Mouse (Mus musculus): ENCODE measurements around the gene Cactin. TPM values are rescaled to one million over a fixed set of nuclear protein-coding genes. Genes with fewer than 3 reads are reported as not detected.
A peak's percentile ranks its signal among the peaks of the same experiment; 100 is the strongest.

Gene Cactin
- polyA plus RNA-seq, 1 experiment from 2014 or later = 18.7 TPM

DNA sequence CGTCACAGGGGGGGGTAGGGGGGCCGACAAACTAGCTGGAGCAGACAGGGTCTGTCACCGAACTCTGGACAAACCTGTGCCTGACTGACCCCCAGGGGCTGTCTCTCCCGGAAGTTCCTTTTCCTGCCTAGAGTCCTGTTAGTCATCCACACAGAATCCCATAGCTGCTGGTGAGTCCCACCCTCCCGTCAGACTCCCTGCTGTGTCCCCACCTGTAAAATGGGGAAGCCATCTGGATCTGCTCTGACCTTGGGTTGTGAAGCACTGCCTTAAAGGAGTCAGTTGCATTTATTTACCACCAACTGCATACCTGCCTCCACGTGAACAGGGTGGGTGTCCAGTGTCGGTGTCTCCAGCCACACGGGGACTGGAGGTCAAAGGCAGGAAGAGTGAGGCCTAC, 26.5 kb upstream of the Cactin start:
- H3K4me1 ChIP-seq (ENCODE audit: control insufficient read depth, low read depth, low read length) = peaks cover 83% of the 10 kb centered on the region
- H3K4me3 ChIP-seq (ENCODE audit: low read depth, low read length) = peak overlapping the region; percentile 71
- peak overlapping the region; percentile 97 for H3K4me2 ChIP-seq (ENCODE audit: low read depth, low read length)
- H3K9me3 ChIP-seq (replicated peaks; ENCODE audit: control insufficient read depth, low read length) = no peaks in the 10 kb centered on the region
- no peaks in the 10 kb centered on the region for H3K36me3 ChIP-seq (ENCODE audit: control insufficient read depth, insufficient read depth)
- ATAC-seq (ENCODE audit: low read depth) = no peak
- H3K9ac ChIP-seq (ENCODE audit: low read depth, low read length) = peak overlapping the region; percentile 86
- H3K27me3 ChIP-seq (ENCODE audit: control insufficient read depth, insufficient read depth, low read depth, low read length) = no peaks in the 10 kb centered on the region; the same call in 1 of the 2 replicates
- 0 out of 2 replicates have a peak overlapping the region, but pooled peaks have one; percentile 5 for H3K27ac ChIP-seq (ENCODE audit: low read length)
- WGBS (ENCODE audit: insufficient replicate concordance) = 28% methylated on average over 8 of the region's 8 CpGs

GRCm38 (mm10) chr10:81295185-81295584, 25.7 kb upstream of the Cactin start:
- no peak overlapping the region for H3K9ac ChIP-seq (ENCODE audit: low read depth, low read length)
- WGBS (ENCODE audit: insufficient replicate concordance) = 72% methylated on average over 6 of the region's 6 CpGs

DNA sequence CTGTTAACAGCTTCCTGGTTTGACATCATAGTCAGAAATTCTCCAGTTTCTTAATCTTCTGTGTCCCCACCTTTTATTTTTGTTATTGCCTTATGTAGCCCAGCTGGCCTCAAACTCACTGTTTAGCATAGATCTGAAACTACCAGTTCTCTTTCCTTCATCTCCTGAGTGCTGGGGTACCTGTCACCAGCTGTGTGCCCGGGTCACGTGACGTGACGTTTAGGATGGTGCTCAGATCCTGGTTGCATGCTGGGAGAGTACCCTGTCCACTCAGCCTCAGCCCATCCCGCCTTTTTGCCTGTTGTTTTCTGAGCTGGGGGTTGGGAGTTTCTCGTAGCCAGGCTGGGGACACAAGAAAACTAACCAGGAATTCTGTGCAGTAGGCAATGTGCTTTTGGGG, 23.7 kb upstream of the Cactin start:
- ATAC-seq (ENCODE audit: low read depth) = no peak
- 0 out of 2 replicates have a peak overlapping the region, but pooled peaks have one; percentile 18 for H3K4me2 ChIP-seq (ENCODE audit: low read depth, low read length)
- no peaks in the 10 kb centered on the region for H3K27me3 ChIP-seq (ENCODE audit: control insufficient read depth, insufficient read depth, low read depth, low read length)
- H3K4me3 ChIP-seq (ENCODE audit: low read depth, low read length) = no peak overlapping the region
- H3K36me3 ChIP-seq (ENCODE audit: control insufficient read depth, insufficient read depth) = no peaks in the 10 kb centered on the region
- no peaks in the 10 kb centered on the region for H3K9me3 ChIP-seq (replicated peaks; ENCODE audit: control insufficient read depth, low read length)
- peak overlapping the region; percentile 40; the same call in 1 of the 2 replicates for H3K9ac ChIP-seq (ENCODE audit: low read depth, low read length)
- 57% methylated on average over 6 of the region's 6 CpGs for WGBS (ENCODE audit: insufficient replicate concordance)
- H3K4me1 ChIP-seq (ENCODE audit: control insufficient read depth, low read depth, low read length) = peaks cover 89% of the 10 kb centered on the region
- peak overlapping the region; percentile 90 for H3K27ac ChIP-seq (ENCODE audit: low read length)

More at GRCm38 (mm10) chr10:81295185-81295584, 25.7 kb upstream of the Cactin start:
- Histone ChIP-seq H3K27ac (ENCODE audit: low read length) (no peak overlapping the region), H3K4me1 (ENCODE audit: control insufficient read depth, low read depth, low read length) (peaks cover 84% of the 10 kb centered on the region), H3K9me3 (replicated peaks; ENCODE audit: control insufficient read depth, low read length) (no peaks in the 10 kb centered on the region), H3K36me3 (ENCODE audit: control insufficient read depth, insufficient read depth) (no peaks in the 10 kb centered on the region), H3K4me3 (ENCODE audit: low read depth, low read length) (no peak overlapping the region), H3K4me2 (ENCODE audit: low read depth, low read length) (no peak overlapping the region), H3K27me3 (ENCODE audit: control insufficient read depth, insufficient read depth, low read depth, low read length) (no peaks in the 10 kb centered on the region)
- ATAC-seq (ENCODE audit: low read depth) = no peak

DNA sequence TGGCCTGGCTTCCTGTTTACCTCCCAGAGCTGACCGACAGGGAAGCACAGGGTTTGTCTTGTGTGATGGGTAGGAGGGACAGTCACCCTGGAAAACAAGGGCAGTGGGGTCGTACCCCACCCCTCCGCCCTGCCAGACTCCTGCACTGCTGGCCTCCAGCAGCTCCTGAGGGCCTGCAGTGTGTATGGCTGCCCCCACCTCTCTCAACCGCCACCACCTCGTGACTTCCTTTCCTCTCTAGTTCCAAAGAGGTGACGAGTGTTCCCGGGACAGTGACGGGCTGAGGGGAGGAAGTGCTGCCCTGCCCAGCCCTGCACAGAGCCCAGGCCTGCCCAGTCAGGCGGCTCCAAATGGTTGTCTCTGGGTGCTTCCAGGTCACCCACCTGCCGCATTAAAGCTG, 23.1 kb upstream of the Cactin start:
- H3K4me3 ChIP-seq (ENCODE audit: low read depth, low read length) = no peak overlapping the region
- H3K9ac ChIP-seq (ENCODE audit: low read depth, low read length) = peak overlapping the region; percentile 40
- no peaks in the 10 kb centered on the region for H3K27me3 ChIP-seq (ENCODE audit: control insufficient read depth, insufficient read depth, low read depth, low read length)
- WGBS (ENCODE audit: insufficient replicate concordance) = 22% methylated on average over 10 of the region's 10 CpGs
- H3K4me1 ChIP-seq (ENCODE audit: control insufficient read depth, low read depth, low read length) = peaks cover 93% of the 10 kb centered on the region
- peak; percentile 25 for ATAC-seq (ENCODE audit: low read depth)
- H3K27ac ChIP-seq (ENCODE audit: low read length) = peak overlapping the region; percentile 90
- no peaks in the 10 kb centered on the region for H3K9me3 ChIP-seq (replicated peaks; ENCODE audit: control insufficient read depth, low read length)
- H3K4me2 ChIP-seq (ENCODE audit: low read depth, low read length) = peak overlapping the region; percentile 18; the same call in 1 of the 2 replicates
- H3K36me3 ChIP-seq (ENCODE audit: control insufficient read depth, insufficient read depth) = no peaks in the 10 kb centered on the region

GRCm38 (mm10) chr10:81298369-81299100, 22.4 kb upstream of the Cactin start:
- Histone ChIP-seq H3K27me3 (ENCODE audit: control insufficient read depth, insufficient read depth, low read depth, low read length) (no peaks in the 10 kb centered on the region), H3K9me3 (replicated peaks; ENCODE audit: control insufficient read depth, low read length) (no peaks in the 10 kb centered on the region), H3K4me3 (ENCODE audit: low read depth, low read length) (no peak overlapping the region), H3K27ac (ENCODE audit: low read length) (peak overlapping the region; percentile 90), H3K4me2 (ENCODE audit: low read depth, low read length) (no peak overlapping the region), H3K9ac (ENCODE audit: low read depth, low read length) (peak overlapping the region; percentile 5; the same call in 1 of the 2 replicates), H3K36me3 (ENCODE audit: control insufficient read depth, insufficient read depth) (no peaks in the 10 kb centered on the region), H3K4me1 (ENCODE audit: control insufficient read depth, low read depth, low read length) (peaks cover 97% of the 10 kb centered on the region)
- WGBS (ENCODE audit: insufficient replicate concordance) = 68% methylated on average over 17 of the region's 17 CpGs
- ATAC-seq (ENCODE audit: low read depth) = no peak

DNA sequence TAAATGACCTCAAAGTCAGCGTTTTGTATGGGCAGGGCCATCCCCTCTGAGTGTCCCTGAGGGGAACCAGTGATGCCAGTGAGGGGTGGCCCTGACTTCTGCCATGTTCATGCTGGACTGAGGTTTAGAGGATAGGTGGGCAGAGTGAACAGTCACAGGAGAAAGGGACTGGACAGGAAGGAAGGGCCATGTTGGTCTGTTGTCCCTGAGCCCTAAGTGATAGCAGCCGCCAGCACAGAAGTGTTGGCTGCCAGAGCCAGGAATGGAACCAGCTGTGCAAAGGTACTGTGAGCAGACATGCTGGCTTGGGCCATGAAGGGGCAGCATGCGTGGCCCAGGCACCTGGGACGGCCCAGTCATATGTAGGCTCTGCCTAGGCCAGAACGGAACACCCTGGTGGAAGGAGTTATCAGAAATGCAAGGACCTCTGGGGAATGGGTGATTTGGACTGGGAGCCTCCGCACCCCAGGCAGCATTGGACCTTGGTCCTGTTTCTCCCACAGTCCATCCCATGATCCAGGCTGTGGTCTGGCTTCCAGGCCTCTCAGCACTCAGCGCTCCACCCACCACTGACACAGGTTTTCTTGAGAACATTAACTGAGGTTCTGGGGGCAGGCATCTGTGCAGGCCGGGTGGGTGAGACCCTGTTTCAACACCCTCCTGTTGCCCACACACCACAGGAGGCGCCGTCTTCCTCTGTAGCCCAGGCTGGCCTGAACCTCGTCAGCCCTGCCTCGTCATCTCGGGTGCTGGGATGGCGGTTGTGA, 21.1 kb upstream of the Cactin start:
- Histone ChIP-seq H3K9ac (ENCODE audit: low read depth, low read length) (peak overlapping the region; percentile 25; the same call in 1 of the 2 replicates), H3K4me2 (ENCODE audit: low read depth, low read length) (peak overlapping the region; percentile 18), H3K36me3 (ENCODE audit: control insufficient read depth, insufficient read depth) (no peaks in the 10 kb centered on the region), H3K27me3 (ENCODE audit: control insufficient read depth, insufficient read depth, low read depth, low read length) (no peaks in the 10 kb centered on the region), H3K9me3 (replicated peaks; ENCODE audit: control insufficient read depth, low read length) (no peaks in the 10 kb centered on the region), H3K4me1 (ENCODE audit: control insufficient read depth, low read depth, low read length) (peaks cover 96% of the 10 kb centered on the region), H3K27ac (ENCODE audit: low read length) (peak overlapping the region; percentile 90), H3K4me3 (ENCODE audit: low read depth, low read length) (no peak overlapping the region)
- WGBS (ENCODE audit: insufficient replicate concordance) = 62% methylated on average over 14 of the region's 14 CpGs
- peak; percentile 10; the same call in 1 of the 2 replicates for ATAC-seq (ENCODE audit: low read depth)

DNA sequence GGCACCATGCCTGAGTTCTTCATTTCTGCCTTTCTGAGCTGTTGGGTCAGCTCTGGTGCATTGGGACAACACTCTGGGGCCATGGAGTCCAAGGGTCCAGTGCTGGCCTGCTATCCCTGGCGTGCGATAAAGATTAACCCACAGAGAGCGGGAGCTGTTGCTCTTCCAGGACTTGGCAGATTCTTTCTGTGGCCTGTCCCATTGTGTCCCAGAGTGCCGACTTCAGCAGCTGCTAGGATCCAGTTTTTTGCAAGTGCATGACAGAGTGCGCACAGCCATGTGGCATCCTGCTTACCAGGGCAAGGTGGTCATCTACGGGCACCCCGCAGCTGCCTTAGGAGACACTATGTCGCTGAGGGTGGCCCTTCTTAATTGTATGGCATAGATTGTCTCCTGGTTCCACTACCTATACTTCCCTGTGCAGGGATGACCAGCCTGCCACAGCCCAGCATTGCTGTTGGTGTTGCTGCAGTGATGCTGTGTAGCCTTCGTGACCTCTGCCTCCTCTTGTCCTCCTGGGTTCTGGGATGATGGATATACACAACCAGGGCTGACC, 20.5 kb upstream of the Cactin start:
- Histone ChIP-seq H3K36me3 (ENCODE audit: control insufficient read depth, insufficient read depth) (no peaks in the 10 kb centered on the region), H3K9me3 (replicated peaks; ENCODE audit: control insufficient read depth, low read length) (no peaks in the 10 kb centered on the region), H3K27me3 (ENCODE audit: control insufficient read depth, insufficient read depth, low read depth, low read length) (no peaks in the 10 kb centered on the region), H3K9ac (ENCODE audit: low read depth, low read length) (no peak overlapping the region), H3K4me3 (ENCODE audit: low read depth, low read length) (no peak overlapping the region), H3K4me1 (ENCODE audit: control insufficient read depth, low read depth, low read length) (peaks cover 94% of the 10 kb centered on the region), H3K27ac (ENCODE audit: low read length) (peak overlapping the region; percentile 90), H3K4me2 (ENCODE audit: low read depth, low read length) (peak overlapping the region; percentile 18)
- WGBS (ENCODE audit: insufficient replicate concordance) = 72% methylated on average over 9 of the region's 9 CpGs
- ATAC-seq (ENCODE audit: low read depth) = peak; percentile 66

DNA sequence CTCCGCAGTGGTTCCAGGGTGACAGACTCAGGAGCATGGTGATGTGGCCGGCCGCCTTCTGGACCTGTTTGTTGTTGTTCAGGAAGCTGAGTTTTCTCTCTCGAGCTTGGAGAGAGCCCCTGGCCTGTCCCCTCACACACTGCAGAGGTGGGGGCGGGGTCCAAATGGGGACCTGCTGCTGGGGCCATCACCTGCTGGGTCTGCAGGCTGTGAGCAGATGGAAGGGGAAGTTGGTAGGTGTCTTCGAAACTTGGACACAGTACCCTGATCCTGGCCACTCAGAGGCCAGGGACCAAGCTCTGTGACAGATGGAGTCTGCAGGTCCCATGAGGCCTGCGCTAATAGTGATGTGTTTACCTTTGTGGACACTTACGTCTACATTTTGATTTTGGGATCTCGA, 19.6 kb upstream of the Cactin start:
- ATAC-seq (ENCODE audit: low read depth) = no peak
- no peaks in the 10 kb centered on the region for H3K9me3 ChIP-seq (replicated peaks; ENCODE audit: control insufficient read depth, low read length)
- no peak overlapping the region for H3K4me3 ChIP-seq (ENCODE audit: low read depth, low read length)
- peak overlapping the region; percentile 45 for H3K27ac ChIP-seq (ENCODE audit: low read length)
- no peak overlapping the region for H3K9ac ChIP-seq (ENCODE audit: low read depth, low read length)
- 64% methylated on average over 9 of the region's 9 CpGs for WGBS (ENCODE audit: insufficient replicate concordance)
- H3K36me3 ChIP-seq (ENCODE audit: control insufficient read depth, insufficient read depth) = peaks cover 7% of the 10 kb centered on the region
- H3K4me1 ChIP-seq (ENCODE audit: control insufficient read depth, low read depth, low read length) = peaks cover 85% of the 10 kb centered on the region
- H3K27me3 ChIP-seq (ENCODE audit: control insufficient read depth, insufficient read depth, low read depth, low read length) = no peaks in the 10 kb centered on the region
- H3K4me2 ChIP-seq (ENCODE audit: low read depth, low read length) = no peak overlapping the region
